Mouse (Mus musculus) lung, adult 2 months (tissue): ENCODE results near the gene Sfxn5. TPM values are rescaled to one million over a fixed set of nuclear protein-coding genes. Genes with fewer than 3 reads are reported as not detected.

Experiments
- DNase-seq: peaks from one replicate; pipeline ENCODE4 v3.0.0; 2022
- H3K4me1 ChIP-seq: fragments of 200-500 bp; 2 replicates; pipeline ENCODE4 v1.6.1; 2011; ENCODE audit warnings: low read length; ENCODE audit not compliant: control insufficient read depth, insufficient read depth
- H3K4me3 ChIP-seq: fragments of 200-500 bp; replicated peaks from 2 replicates; pipeline ENCODE3; 2011; ENCODE audit warnings: low read depth, mild to moderate bottlenecking, control low read depth, low read length; ENCODE audit errors: extremely low read depth
- CTCF ChIP-seq: fragments of 200-500 bp; IDR thresholded peaks from 2 replicates; pipeline ENCODE4 v1.5.1; 2011; ENCODE audit warnings: mild to moderate bottlenecking, low read length, control low read depth; ENCODE audit not compliant: insufficient read depth
- POLR2A ChIP-seq: fragments of 200-500 bp; IDR thresholded peaks from 2 replicates; pipeline ENCODE4 v1.6.1; 2011; ENCODE audit warnings: low read depth, mild to moderate bottlenecking, control low read depth, low read length, borderline replicate concordance; ENCODE audit errors: extremely low read depth
- whole genome bisulfite sequencing: fragments of 180-500 bp; shearing (Covaris S2); methylation state at CpG from one replicate; pipeline ENCODE4 v1.1.7; 2018; 5-methylcytosine and 5-hydroxymethylcytosine counted together
- polyA plus RNA-seq: library from polyadenylated mRNA; depleted of rRNA; stranded (reverse); fragments of >200 nt; gene quantifications from 2 replicates; pipeline ENCODE4 v1.2.3, GENCODE M21; 2012

Gene Sfxn5
- polyA plus RNA-seq, 1 experiment: 8.0 TPM

DNA sequence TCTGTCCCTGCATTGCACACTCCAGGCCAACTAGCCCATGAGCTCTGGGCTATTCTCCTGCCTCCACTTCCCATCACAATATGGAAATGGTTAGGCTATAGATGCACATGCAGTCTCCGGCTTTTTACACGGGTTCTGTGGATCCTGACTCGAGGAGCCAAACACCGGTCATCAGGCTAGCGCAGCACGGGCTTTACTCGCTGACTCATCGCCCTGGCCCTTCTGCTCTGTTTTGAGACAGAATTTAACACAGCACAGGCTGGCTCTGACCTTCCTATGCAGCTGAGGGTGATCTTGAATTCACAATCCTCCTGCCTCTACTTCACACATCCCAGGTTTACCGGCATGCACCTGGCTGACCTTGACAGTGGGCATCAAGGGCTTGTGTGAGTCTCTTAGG, 60.8 kb downstream of the Sfxn5 start:
- no peaks in the 10 kb centered on the region for H3K4me1 ChIP-seq
- WGBS: 86% methylated on average over 9 of the region's 9 CpGs
- TF ChIP-seq CTCF: no peak
- no peak for TF ChIP-seq POLR2A
- H3K4me3 ChIP-seq: no peak overlapping the region
- no peak for DNase-seq

DNA sequence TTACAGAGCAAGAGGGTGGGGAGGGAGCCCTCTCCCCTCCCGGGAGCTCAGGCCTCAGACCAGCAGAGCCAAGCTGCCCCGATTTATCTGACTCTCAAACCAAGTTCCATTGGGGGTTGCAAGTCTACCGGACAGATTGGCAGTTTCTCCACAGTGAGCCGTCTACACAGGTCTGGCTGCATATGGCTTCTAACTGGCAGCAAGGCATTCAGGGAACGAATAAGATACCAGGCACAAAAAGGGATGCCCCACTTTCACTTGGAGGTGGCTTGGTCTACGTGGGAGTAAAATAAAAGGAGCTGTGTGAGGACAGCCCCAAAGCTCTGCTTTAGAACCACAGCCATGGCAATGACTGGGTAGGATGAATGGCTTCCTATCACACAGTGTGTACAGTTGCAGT, 67.2 kb downstream of the Sfxn5 start:
- no peak overlapping the region for H3K4me3 ChIP-seq
- 63% methylated on average over 6 of the region's 6 CpGs for WGBS
- TF ChIP-seq CTCF (no peak), POLR2A (no peak)
- no peak for DNase-seq
- H3K4me1 ChIP-seq: no peaks in the 10 kb centered on the region

DNA sequence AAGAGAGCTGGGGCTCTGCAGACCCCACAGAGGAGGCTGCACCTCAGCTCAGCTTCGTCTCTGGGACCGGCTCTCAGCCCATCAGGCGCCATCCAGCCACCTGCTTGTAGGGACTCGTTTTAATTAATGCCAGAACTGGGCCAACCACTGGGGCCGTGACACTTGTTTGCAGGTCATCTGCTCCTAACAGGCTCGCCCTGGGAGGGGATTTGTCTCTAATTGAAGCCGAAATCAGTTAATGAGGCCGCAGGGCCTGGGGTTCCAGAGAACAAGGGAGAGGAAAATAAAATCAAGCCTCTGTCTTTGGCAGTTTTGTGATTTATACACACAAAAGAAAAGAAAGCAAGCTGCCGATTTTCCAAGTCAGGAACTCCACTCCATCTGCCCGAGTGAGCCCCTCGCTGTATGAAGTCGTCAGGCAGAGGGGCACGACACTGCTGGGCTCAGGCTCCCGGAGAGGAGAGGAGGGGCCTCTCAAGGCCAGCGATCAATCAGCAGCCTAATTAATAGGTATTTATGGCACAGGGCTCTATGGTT, 68.2 kb downstream of the Sfxn5 start:
- no peak for TF ChIP-seq POLR2A
- TF ChIP-seq CTCF: no peak
- no peaks in the 10 kb centered on the region for H3K4me1 ChIP-seq
- WGBS: 59% methylated on average over 15 of the region's 15 CpGs
- no peak overlapping the region for H3K4me3 ChIP-seq
- DNase-seq: no peak

DNA sequence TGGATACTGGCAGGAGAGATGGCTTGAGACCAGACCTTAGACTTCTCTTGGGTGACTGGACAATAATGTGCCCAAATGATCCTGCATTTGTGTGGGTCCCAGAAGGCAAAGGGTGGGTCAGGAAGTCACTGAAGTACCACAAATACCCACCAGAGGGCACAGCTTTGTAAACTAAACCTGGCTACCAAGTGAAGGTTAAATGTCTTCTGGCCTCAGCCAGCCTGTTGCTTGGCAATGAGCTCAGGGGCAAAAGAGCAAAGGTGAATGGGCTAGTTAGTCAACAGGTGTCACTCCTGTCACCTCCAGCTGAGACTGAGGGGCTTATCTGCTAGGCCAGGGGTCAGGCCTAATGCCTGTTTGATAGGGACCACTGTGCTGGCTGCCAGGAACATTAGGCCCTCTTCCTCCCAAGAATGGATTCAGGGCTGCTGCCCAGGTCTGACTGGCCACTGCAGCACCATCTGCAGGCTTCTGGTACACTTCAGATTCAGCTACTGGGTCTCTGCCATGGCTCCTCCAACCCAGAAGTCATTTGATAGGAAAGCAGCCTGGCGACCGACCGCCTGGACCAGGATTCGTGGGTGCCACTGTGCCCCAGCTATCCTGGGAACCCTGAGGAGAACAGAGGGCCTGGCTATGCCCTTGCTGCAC, 70.2 kb downstream of the Sfxn5 start:
- WGBS: 96% methylated on average over 4 of the region's 4 CpGs
- TF ChIP-seq POLR2A (no peak), CTCF (0 out of 2 replicates have a peak, but pooled peaks have one; percentile 17)
- Histone ChIP-seq H3K4me3 (no peak overlapping the region), H3K4me1 (no peaks in the 10 kb centered on the region)
- peak; percentile 21 for DNase-seq

DNA sequence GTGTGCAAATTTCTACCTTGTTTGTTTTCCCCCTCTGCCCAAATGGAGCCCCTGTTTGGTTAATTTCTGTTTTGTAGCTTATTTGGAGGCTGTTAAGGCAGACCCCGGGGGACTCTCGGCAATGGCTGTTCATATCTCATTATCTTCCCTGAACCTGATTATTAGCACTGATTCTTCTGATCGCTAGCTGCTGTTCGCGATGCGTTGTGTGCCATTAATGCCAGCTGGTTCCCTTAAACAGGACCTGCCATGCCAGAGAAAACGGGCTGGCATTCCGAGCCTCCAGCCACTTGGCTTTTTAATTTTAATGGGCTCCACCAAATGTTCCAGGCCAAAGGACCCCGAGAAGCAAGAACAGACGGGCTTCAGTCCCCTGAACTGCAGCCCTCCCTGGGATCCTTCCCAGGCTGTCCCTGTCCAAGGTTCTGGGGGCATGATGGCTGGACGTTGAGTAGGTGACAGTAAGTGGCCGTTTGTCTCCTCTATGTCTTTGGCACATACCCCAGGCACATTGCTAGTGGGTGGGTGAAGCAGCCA, 74.1 kb downstream of the Sfxn5 start:
- TF ChIP-seq CTCF (no peak), POLR2A (no peak)
- Histone ChIP-seq H3K4me1 (0 out of 2 replicates have a peak, but pooled peaks cover 1% of the 10 kb centered on the region), H3K4me3 (no peak overlapping the region)
- WGBS: 85% methylated on average over 12 of the region's 12 CpGs
- no peak for DNase-seq

DNA sequence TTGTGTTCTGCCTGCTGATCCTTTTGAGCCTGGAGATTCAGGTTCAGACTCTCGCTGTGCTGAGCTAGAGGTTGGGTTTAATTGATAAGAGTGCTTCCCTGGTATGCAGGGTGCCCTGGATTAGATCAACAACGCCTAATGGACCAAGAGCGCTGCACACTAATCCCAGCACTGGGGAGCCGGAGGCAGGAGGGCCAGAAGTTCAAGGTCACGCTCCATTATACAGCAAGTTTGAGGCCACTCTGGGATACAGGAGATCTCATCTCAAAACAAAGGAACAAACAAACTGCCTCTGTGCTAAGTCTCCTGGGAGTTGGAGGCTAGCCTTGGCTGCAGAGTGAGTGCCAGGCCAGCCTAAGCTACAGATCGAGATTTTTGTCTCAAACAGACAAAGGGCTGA, 77.6 kb downstream of the Sfxn5 start:
- no peak for DNase-seq
- TF ChIP-seq CTCF (no peak), POLR2A (no peak)
- Histone ChIP-seq H3K4me1 (0 out of 2 replicates have a peak, but pooled peaks cover 2% of the 10 kb centered on the region), H3K4me3 (no peak overlapping the region)
- WGBS: 87% methylated on average over 6 of the region's 6 CpGs

DNA sequence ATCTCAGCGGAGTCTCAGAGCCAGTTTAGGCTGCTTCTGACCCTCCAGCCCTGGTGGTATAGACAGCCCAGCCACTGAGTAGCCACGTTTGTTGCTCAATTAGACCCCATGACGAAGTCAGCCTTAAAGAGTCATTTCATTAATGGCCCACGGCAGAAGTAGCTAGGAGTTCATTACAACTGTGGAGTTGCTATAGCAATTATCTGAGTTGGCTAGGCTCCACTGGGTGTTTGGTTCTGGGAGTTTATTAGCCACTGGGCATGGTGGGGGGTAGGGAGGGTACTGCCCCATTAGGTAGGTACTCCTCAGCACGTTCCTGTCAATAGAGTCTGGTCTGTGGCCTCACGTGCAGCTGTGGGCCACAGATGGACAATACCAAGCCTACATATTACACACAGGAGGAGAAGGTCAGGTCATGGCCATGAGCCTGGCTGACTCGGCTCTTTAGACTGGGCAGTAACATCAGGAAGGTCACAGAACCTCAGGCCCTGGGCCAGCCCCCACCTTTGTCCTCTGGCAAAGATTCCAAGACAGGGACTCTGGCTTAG, 79.2 kb downstream of the Sfxn5 start:
- 0 out of 2 replicates have a peak, but pooled peaks cover 2% of the 10 kb centered on the region for H3K4me1 ChIP-seq
- peak; percentile 18 for DNase-seq
- no peak overlapping the region for H3K4me3 ChIP-seq
- TF ChIP-seq CTCF (no peak), POLR2A (no peak)
- 44% methylated on average over 7 of the region's 7 CpGs for WGBS

DNA sequence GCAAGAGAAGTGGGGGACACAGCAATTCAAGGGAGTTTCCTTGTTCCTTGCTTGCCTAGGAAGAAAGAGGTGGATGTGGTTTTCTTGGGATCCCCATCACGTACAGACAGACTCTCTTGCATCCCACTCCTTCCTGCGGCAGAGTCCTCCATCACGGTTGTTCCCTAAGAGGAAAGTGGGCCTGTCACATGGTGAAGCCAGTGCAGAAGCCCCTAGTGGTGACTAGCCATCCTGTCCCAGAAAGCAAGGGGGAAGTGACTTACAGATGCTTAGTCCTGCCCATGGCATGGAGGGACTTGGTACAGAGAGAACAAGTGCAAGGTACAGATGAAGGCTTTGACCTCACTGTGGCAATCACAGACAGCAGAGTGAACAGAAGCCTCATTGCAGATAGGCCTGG, 79.9 kb downstream of the Sfxn5 start:
- WGBS: 63% methylated on average over 3 of the region's 3 CpGs
- TF ChIP-seq POLR2A (no peak), CTCF (no peak)
- H3K4me3 ChIP-seq: no peak overlapping the region
- H3K4me1 ChIP-seq: 0 out of 2 replicates have a peak, but pooled peaks cover 2% of the 10 kb centered on the region
- DNase-seq: no peak

DNA sequence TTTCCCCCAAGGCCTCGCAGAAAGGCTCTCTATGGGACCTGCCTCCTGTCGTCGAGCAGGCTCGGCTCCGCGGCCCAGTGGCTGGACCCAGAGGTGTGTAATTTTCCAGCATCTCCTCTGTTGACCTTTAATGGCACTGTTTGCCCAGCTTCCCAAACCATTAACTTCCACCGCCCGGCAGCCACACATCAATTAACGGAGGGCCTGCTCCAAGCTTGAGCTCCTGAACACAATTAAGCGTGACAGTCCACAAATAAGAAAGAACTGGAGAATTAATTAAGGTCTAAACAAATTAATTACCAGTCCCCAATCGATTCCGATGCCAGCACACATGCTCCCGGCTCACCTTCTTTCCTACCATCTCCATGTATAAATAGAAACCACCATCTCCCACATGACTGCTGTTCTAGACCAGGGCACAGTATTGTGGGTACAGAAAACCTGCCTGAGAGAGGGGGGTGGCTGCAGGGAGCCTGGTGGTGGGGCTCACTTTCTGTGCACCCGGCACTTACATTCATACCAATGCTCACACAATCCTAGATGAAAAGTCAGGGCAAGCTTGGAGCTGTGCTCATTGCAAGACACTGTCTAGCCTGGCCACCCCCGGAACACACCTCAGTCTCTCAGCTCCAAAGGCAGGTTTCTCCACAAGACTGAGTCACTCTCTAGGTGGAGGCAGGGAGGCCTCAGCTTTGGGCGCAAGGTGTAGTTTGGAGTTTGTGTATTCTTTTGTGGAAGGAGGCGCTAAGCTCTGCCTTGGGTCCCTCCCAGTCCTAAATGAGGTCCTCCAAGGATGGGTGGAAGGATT, 80.8 kb downstream of the Sfxn5 start:
- Histone ChIP-seq H3K4me3 (no peak overlapping the region), H3K4me1 (0 out of 2 replicates have a peak, but pooled peaks cover 2% of the 10 kb centered on the region)
- WGBS: 91% methylated on average over 17 of the region's 17 CpGs
- no peak for DNase-seq
- TF ChIP-seq POLR2A: no peak
- no peak for TF ChIP-seq CTCF

DNA sequence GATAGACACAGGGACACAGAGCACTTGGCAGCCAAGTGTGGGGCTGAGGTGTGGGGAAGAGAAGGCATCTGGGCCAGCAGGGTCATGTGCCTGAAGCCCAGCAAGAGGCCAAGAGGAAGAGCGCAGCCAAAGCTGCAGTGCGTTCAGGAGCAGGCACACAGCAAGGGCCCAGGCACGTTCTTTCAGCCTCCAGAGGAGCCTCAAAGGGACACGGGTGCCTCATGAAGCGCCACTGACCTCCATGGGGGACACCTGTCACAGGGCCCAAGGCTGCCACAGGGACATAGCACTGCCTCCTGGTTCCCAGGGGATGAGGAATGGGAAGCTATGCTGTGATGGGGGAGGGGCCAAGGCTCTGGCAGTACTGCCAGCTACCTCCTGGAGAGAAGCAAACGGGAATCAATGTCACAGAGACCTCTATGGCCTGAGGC, 82.4 kb downstream of the Sfxn5 start:
- Histone ChIP-seq H3K4me3 (no peak overlapping the region), H3K4me1 (0 out of 2 replicates have a peak, but pooled peaks cover 2% of the 10 kb centered on the region)
- 58% methylated on average over 6 of the region's 6 CpGs for WGBS
- DNase-seq: no peak
- TF ChIP-seq CTCF (no peak), POLR2A (no peak)
